Mouse (Mus musculus) neural tube, embryonic 11.5 days (tissue): ENCODE measurements around the gene Wdpcp. TPM values are rescaled to one million over a fixed set of nuclear protein-coding genes. Genes with fewer than 3 reads are reported as not detected.

Experiments
- ATAC-seq: fragments of 200-750 bp; cut with Nextera tagmentation; 2 replicates; pipeline ENCODE4 v1.8.0; 2017; ENCODE audit warnings: moderate number of reproducible peaks, mild to moderate bottlenecking, moderate TSS enrichment, moderate library complexity; ENCODE audit not compliant: insufficient read depth, low FRiP score, low TSS enrichment
- DNase-seq: peaks from one replicate; pipeline ENCODE4 v3.0.0-alpha.2; 2015; ENCODE audit warnings: low spot score
- H3K27ac ChIP-seq: fragments of 300-500 bp; sonication (generic); 2 replicates; pipeline ENCODE4 v1.5.1; 2014; ENCODE audit warnings: low read depth, mild to moderate bottlenecking, low read length
- H3K27me3 ChIP-seq: fragments of 300-500 bp; sonication (generic); 2 replicates; pipeline ENCODE4 v1.6.1; 2014; ENCODE audit warnings: mild to moderate bottlenecking, low read length, mixed read lengths; ENCODE audit not compliant: control insufficient read depth, insufficient read depth
- H3K36me3 ChIP-seq: fragments of 300-500 bp; sonication (generic); 2 replicates; pipeline ENCODE4 v1.6.1; 2014; ENCODE audit warnings: mild to moderate bottlenecking, low read length, moderate library complexity, mixed read lengths; ENCODE audit not compliant: control insufficient read depth, insufficient read depth
- H3K4me1 ChIP-seq: fragments of 300-500 bp; sonication (generic); 2 replicates; pipeline ENCODE4 v1.6.1; 2014; ENCODE audit warnings: low read length, mixed read lengths; ENCODE audit not compliant: control insufficient read depth, insufficient read depth
- H3K4me2 ChIP-seq: fragments of 300-500 bp; sonication (generic); 2 replicates; pipeline ENCODE4 v1.6.1; 2014; ENCODE audit warnings: low read depth, mild to moderate bottlenecking, moderate library complexity
- H3K4me3 ChIP-seq: fragments of 300-500 bp; sonication (generic); 2 replicates; pipeline ENCODE4 v1.5.1; 2014; ENCODE audit warnings: low read depth, low read length
- H3K9ac ChIP-seq: fragments of 300-500 bp; sonication (generic); 2 replicates; pipeline ENCODE4 v1.6.1; 2014; ENCODE audit warnings: mild to moderate bottlenecking, low read length
- H3K9me3 ChIP-seq: fragments of 300-500 bp; sonication (generic); 2 replicates; pipeline ENCODE4 v1.6.1; 2016; ENCODE audit warnings: low read length; ENCODE audit not compliant: control insufficient read depth
- WGBS: fragments of 180-500 bp; shearing (Covaris S2); extraction: QIAGEN DNeasy Blood & Tissue Kit; methylation state at CpG from one replicate; pipeline ENCODE4 v1.1.7; 2014; 5-methylcytosine and 5-hydroxymethylcytosine counted together
- microRNA-seq: library from miRNA; unstranded; fragments of <30 nt; microRNA quantifications from one replicate; pipeline ENCODE4, GENCODE M21; 2016
- polyA plus RNA-seq: library from polyadenylated mRNA; unstranded; fragments of >200 nt; fragmentation: Nextera tagmentation; extraction: Ambion mirVana; gene quantifications from 2 replicates; pipeline ENCODE4 v1.2.1, GENCODE M21; 2014

The Wdpcp gene
- polyA plus RNA-seq, 1 experiment from 2014 or later, result 8.8 TPM

DNA sequence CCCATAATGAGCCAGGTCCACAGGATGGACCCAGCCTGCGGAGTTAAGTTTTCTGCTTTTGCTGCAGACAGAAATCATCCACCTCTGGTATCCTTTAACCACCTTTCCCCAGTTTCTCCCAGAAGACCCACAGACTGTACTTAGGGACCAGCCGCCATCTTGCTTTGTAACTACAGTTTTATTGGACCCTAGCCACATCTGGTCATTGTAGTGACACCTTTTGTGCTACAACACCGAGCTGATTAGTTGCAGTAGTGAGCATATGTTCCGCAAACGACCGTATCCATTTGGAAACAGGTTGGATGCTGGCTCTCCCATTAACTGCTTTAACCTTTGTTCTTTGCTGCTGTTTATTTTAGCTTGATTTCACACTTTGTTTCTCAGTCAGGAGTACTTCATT, 292.5 kb downstream of the Wdpcp start:
- H3K4me1 ChIP-seq, result peaks cover 4% of the 10 kb centered on the region; the same call in 1 of the 2 replicates
- H3K27ac ChIP-seq, result no peak overlapping the region
- no peak overlapping the region; the same call in 1 of the 2 replicates for H3K9ac ChIP-seq
- WGBS, result 50% methylated on average over 6 of the region's 6 CpGs
- no peaks in the 10 kb centered on the region for H3K9me3 ChIP-seq
- no peak overlapping the region for H3K4me2 ChIP-seq
- ATAC-seq, result peak; percentile 29; the same call in 1 of the 2 replicates
- H3K4me3 ChIP-seq, result no peak overlapping the region
- DNase-seq, result no peak
- H3K36me3 ChIP-seq, result no peaks in the 10 kb centered on the region
- no peaks in the 10 kb centered on the region for H3K27me3 ChIP-seq

DNA sequence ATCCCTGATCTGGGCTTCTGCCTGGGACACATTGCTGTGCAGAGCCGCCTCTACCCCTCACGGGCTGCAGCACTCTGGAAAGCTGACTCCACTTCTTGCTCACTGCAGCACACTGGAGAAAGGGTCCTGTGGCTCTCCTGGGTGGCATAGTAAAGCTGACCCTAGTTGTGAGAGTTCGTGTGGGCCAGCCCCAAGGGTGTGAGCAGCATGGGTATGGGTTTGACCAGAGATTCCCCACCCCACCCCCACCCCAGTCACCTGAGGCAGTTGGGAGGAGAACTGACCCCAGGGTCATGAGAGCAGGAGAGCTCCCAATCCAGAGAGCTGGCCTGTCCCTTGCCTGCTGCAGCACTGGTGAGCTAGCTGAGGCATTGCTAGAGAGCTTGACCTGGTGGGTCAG, 296.6 kb downstream of the Wdpcp start:
- ATAC-seq (no peak), DNase-seq (no peak)
- H3K36me3 ChIP-seq, result no peaks in the 10 kb centered on the region
- no peak overlapping the region for H3K27ac ChIP-seq
- H3K27me3 ChIP-seq, result no peaks in the 10 kb centered on the region
- H3K9ac ChIP-seq, result no peak overlapping the region
- H3K4me2 ChIP-seq, result no peak overlapping the region
- 63% methylated on average over 3 of the region's 3 CpGs for WGBS
- H3K4me3 ChIP-seq, result no peak overlapping the region
- H3K4me1 ChIP-seq, result peaks cover 4% of the 10 kb centered on the region; the same call in 1 of the 2 replicates
- no peaks in the 10 kb centered on the region for H3K9me3 ChIP-seq

DNA sequence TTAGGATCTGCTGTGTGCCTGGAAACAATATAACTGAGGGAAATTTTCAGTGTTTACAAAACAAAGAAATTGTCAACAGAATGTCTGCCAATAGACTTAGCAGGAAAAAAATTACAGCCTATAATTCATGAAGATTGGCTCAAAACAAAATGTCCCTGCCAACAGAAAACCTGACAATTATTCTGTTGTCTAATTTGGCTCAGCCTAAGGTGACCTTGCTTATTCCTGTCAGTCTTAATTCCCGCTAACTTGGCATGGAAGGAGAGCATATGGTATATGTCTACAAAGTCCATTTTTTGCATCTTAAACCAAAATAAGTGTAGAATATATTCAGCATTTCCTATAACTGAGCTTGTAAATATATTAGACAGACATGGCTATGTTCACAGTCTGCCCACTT, 298.8 kb downstream of the Wdpcp start:
- Histone ChIP-seq H3K27ac (no peak overlapping the region), H3K4me2 (no peak overlapping the region), H3K36me3 (no peaks in the 10 kb centered on the region), H3K4me1 (no peaks in the 10 kb centered on the region), H3K27me3 (no peaks in the 10 kb centered on the region), H3K9ac (no peak overlapping the region), H3K4me3 (no peak overlapping the region), H3K9me3 (no peaks in the 10 kb centered on the region)
- 89% methylated on average over 1 of the region's 1 CpGs for WGBS
- DNase-seq, result no peak
- no peak for ATAC-seq

DNA sequence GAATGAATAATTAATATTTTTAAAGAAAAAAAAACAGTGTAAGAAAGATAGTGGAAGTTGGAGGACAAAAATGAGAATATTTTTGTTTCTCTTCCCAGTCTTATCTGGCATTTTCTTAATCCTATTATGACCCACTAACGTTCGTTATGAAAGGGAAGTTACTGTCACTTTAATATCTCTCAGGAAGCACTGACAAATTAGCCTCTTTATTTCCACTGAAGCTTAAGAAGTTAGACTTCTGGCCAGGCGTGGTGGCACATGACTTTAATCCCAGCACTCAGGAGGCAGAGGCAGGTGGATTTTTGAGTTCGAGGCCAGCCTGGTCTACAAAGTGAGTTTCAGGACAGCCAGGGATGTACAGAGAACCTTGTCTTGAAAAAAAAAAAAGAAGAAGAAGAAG, 299.7 kb downstream of the Wdpcp start:
- H3K9me3 ChIP-seq, result no peaks in the 10 kb centered on the region
- no peak overlapping the region for H3K9ac ChIP-seq
- no peaks in the 10 kb centered on the region for H3K27me3 ChIP-seq
- no peaks in the 10 kb centered on the region for H3K4me1 ChIP-seq
- no peaks in the 10 kb centered on the region for H3K36me3 ChIP-seq
- 84% methylated on average over 4 of the region's 4 CpGs for WGBS
- DNase-seq (no peak), ATAC-seq (no peak)
- H3K4me3 ChIP-seq, result no peak overlapping the region
- no peak overlapping the region for H3K27ac ChIP-seq
- no peak overlapping the region for H3K4me2 ChIP-seq

DNA sequence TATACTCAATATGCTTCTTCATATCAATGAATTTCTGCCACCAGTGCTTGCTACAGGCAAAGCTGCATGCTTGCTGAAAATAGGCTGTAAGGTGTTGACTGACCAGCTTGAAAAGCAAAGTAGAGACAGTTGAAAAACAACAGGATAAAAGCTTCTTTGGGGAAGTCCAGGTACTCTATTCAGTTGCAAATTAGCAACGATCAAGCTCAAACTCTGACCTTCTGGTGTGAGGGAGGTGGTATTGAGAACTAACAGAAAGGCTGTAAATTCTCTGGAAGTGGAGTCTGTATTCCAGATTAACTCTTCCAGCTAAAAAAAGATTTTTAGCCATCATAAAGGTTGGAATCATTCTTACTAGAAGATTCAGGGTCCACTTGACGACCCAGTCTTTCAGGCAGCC, 303.0 kb downstream of the Wdpcp start:
- Histone ChIP-seq H3K4me1 (no peaks in the 10 kb centered on the region), H3K9ac (no peak overlapping the region), H3K9me3 (no peaks in the 10 kb centered on the region), H3K27me3 (no peaks in the 10 kb centered on the region), H3K4me3 (no peak overlapping the region), H3K4me2 (no peak overlapping the region), H3K27ac (no peak overlapping the region), H3K36me3 (no peaks in the 10 kb centered on the region)
- ATAC-seq, result no peak
- no peak for DNase-seq
- 89% methylated on average over 2 of the region's 2 CpGs for WGBS

DNA sequence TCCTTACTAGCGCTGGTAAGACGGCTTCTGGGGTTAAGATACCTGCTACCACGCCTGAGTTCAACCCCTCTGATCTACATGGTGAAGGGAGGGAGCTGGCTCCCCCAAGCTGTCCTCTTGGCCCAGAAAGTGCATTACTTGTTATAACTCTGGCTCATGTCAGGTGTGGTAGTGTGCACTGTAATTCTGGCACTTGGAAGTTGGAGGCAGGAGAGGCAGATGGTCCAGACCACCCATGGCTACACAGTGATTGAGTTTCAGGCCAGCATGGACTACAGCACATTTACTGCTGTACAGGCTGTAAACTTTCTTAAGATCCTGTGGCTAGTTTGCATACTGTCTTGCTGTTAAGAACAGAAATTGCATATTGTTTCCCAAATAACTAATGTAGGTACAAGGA, 322.7 kb downstream of the Wdpcp start:
- WGBS, result 76% methylated on average over 3 of the region's 3 CpGs
- no peak for DNase-seq
- Histone ChIP-seq H3K4me1 (no peaks in the 10 kb centered on the region), H3K27me3 (no peaks in the 10 kb centered on the region), H3K9me3 (no peaks in the 10 kb centered on the region), H3K27ac (no peak overlapping the region), H3K36me3 (no peaks in the 10 kb centered on the region), H3K9ac (no peak overlapping the region), H3K4me2 (no peak overlapping the region), H3K4me3 (no peak overlapping the region)
- ATAC-seq, result no peak

DNA sequence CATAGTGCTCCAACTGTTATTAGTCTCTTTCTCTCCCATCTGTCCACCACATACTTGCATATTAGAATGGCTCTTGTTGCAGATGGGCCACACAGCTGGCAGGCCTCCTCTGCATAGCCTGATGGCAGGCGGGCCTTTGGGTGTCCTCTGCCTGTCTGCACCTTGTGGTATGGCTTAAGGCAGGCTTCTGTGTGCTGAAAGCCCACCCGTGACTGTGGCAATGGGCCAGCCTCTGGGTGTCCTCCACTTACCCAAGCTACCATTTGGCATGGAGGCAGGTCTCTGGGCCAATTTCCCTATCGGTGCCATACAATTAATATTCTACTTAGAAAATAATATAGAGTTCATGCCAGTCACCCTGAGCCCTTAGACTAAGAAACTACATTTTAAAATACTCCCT, 350.5 kb downstream of the Wdpcp start:
- Histone ChIP-seq H3K9me3 (no peaks in the 10 kb centered on the region), H3K4me2 (no peak overlapping the region), H3K4me3 (no peak overlapping the region), H3K27ac (no peak overlapping the region), H3K9ac (no peak overlapping the region), H3K4me1 (no peaks in the 10 kb centered on the region), H3K36me3 (no peaks in the 10 kb centered on the region), H3K27me3 (no peaks in the 10 kb centered on the region)
- ATAC-seq, result no peak
- WGBS, result 90% methylated on average over 3 of the region's 3 CpGs
- no peak for DNase-seq

Small RNA genes within 50 kb of the gene (microRNA-seq; reads per million reads assigned to microRNA genes)
- gene Gm22990, result not detected

Other genes with a start within 250 kb of the Wdpcp start
- 69.3 and 72.5 TPM in 2 replicates for gene Ugp2, start 201.0 kb upstream of the Wdpcp start, polyA plus RNA-seq
- 423 and 445 TPM in 2 replicates for gene Mdh1, start 132 bp downstream of the Wdpcp start, polyA plus RNA-seq